Comparison of ENCODE assay signal across 21 mouse cellular contexts in the genomic region with DNA sequence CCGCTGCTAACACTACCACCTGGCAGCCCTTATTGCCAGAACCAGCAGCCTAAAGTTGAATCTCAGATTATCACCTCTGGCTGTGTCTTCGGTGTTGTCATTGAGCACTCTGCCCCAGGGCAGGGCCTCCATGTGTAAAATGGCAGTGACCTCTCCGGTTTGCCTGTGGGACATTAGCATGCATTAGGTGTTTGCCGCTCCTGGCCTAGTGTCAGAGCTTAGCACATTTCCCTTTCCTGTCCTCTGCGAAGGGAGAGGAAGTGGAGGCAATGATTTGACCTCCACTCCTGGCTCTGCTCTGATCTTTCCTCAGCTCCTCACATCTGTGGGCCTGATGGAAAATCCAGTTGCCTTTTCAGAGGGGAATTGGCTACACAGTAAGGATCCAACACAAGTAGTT. TPM values are rescaled to one million over a fixed set of nuclear protein-coding genes. Genes with fewer than 3 reads are reported as not detected.
DNase-seq lines count a peak whose midpoint lies in the region; ATAC-seq and TF ChIP-seq lines count a peak whose summit lies in the region.
"Had no signal": no experiment of that assay in that cellular context is flagged by ENCODE, and none has a peak within 500 bp of the region (broad histone marks: within the 10 kb centered on the region; RNA-seq: fewer than 3 reads in every experiment).

No protein-coding gene starts in this region.

- no peaks in the 10 kb centered on the region; the same call in 1 of the 2 replicates for H3K79me2 ChIP-seq in heart, adult 2 months (replicated peaks; ENCODE audit: control insufficient read depth, insufficient read depth, low read length)

- TF ChIP-seq CTCF in heart, adult 2 months (IDR thresholded peaks at IDR 0.05) = no peak

- H3K9me3 ChIP-seq in heart, embryonic 10.5 days = no peaks in the 10 kb centered on the region
- no peaks in the 10 kb centered on the region for H3K9me3 ChIP-seq in intestine, embryonic 15.5 days
- no peaks in the 10 kb centered on the region for H3K9me3 ChIP-seq in intestine, embryonic 16.5 days (ENCODE audit: control insufficient read depth, low read length)
- no peaks in the 10 kb centered on the region for H3K9me3 ChIP-seq in ES-E14 (ENCODE audit: control insufficient read depth, insufficient read depth, low read depth, low read length)
- no peaks in the 10 kb centered on the region for H3K9me3 ChIP-seq in limb, embryonic 10.5 days (replicated peaks)
- H3K9me3 ChIP-seq: forebrain, embryonic 12.5 days; limb, embryonic 13.5 days; midbrain, embryonic 10.5 days; neural tube, embryonic 15.5 days had no signal

- TF ChIP-seq POLR2A in heart, adult 2 months (IDR thresholded peaks at IDR 0.05; ENCODE audit: insufficient read depth, low read depth, low read length) = 0 out of 2 replicates have a peak, but pooled peaks have one; percentile 28

- 42% methylated on average over 5 of the region's 5 CpGs for WGBS in heart, adult 2 months
- 65% methylated on average over 5 of the region's 5 CpGs for WGBS in heart, embryonic 10.5 days
- WGBS in intestine, embryonic 15.5 days = 68% methylated on average over 5 of the region's 5 CpGs
- 78% methylated on average over 5 of the region's 5 CpGs for WGBS in intestine, embryonic 16.5 days
- WGBS in limb, embryonic 10.5 days = 59% methylated on average over 5 of the region's 5 CpGs

- peak; percentile 52 to 62 for DNase-seq in heart, adult 2 months
- no peak for DNase-seq in heart, embryonic 10.5 days (ENCODE audit: low spot score)
- DNase-seq in ES-E14 (ENCODE audit: low read depth, low spot score) = no peak
- no peak for DNase-seq in limb, embryonic 10.5 days (ENCODE audit: low spot score)
- DNase-seq in left cerebral cortex, postnatal 25 days (ENCODE audit: low spot score in 2 of 2) = no peak
- no peak for DNase-seq in layer of hippocampus, postnatal 14 days (ENCODE audit: low spot score in 2 of 2)
- DNase-seq: adrenal gland, postnatal 36 days; cerebellum, adult 11-12 months; kidney, postnatal 14 days; layer of hippocampus, postnatal 36 days; lung, postnatal 14 days; retina, postnatal 1 day had no signal

- peaks cover 56% of the 10 kb centered on the region for H3K4me1 ChIP-seq in heart, adult 2 months (ENCODE audit: control insufficient read depth, insufficient read depth, low read length)
- H3K4me1 ChIP-seq in heart, embryonic 10.5 days = peaks cover 78% of the 10 kb centered on the region
- H3K4me1 ChIP-seq in intestine, embryonic 15.5 days (replicated peaks) = peaks cover 62% of the 10 kb centered on the region
- peaks cover 61% of the 10 kb centered on the region for H3K4me1 ChIP-seq in intestine, embryonic 16.5 days (ENCODE audit: control insufficient read depth, insufficient read depth, low read length)
- peaks cover 14 to 42% of the 10 kb centered on the region in 2 experiments for H3K4me1 ChIP-seq in ES-E14 (ENCODE audit: control insufficient read depth in 2 of 2, insufficient read depth in 2 of 2, low read length in 2 of 2, poor library complexity in 1 of 2)
- peaks cover 62% of the 10 kb centered on the region for H3K4me1 ChIP-seq in limb, embryonic 10.5 days

- no peak overlapping the region for H3K4me3 ChIP-seq in heart, adult 2 months
- no peak overlapping the region for H3K4me3 ChIP-seq in heart, embryonic 10.5 days
- H3K4me3 ChIP-seq in intestine, embryonic 15.5 days (replicated peaks) = no peak overlapping the region
- H3K4me3 ChIP-seq in intestine, embryonic 16.5 days (ENCODE audit: low read length) = no peak overlapping the region
- no peak overlapping the region for H3K4me3 ChIP-seq in ES-E14 (ENCODE audit: insufficient read depth in 1 of 2, low read depth in 1 of 2, low read length in 2 of 2, poor library complexity in 1 of 2, severe bottlenecking in 1 of 2)
- no peak overlapping the region for H3K4me3 ChIP-seq in limb, embryonic 10.5 days
- H3K4me3 ChIP-seq: forebrain, embryonic 12.5 days; limb, embryonic 13.5 days; midbrain, embryonic 10.5 days; neural tube, embryonic 15.5 days had no signal

- no peak overlapping the region; the same call in 1 of the 2 replicates for H3K9ac ChIP-seq in heart, adult 2 months (ENCODE audit: low read depth, low read length)
- H3K9ac ChIP-seq in intestine, embryonic 15.5 days = no peak overlapping the region
- H3K9ac ChIP-seq in intestine, embryonic 16.5 days (ENCODE audit: low read depth, low read length) = no peak overlapping the region
- no peak overlapping the region for H3K9ac ChIP-seq in ES-E14 (ENCODE audit: insufficient read depth, low read depth, low read length, poor library complexity, severe bottlenecking)
- H3K9ac ChIP-seq: forebrain, embryonic 12.5 days; limb, embryonic 13.5 days; neural tube, embryonic 15.5 days had no signal

- H3K4me2 ChIP-seq in intestine, embryonic 15.5 days (replicated peaks) = no peak overlapping the region
- H3K4me2 ChIP-seq in intestine, embryonic 16.5 days (ENCODE audit: low read depth, low read length) = no peak overlapping the region
- H3K4me2 ChIP-seq: forebrain, embryonic 12.5 days; limb, embryonic 13.5 days; neural tube, embryonic 15.5 days had no signal

- H3K27me3 ChIP-seq in heart, adult 2 months (ENCODE audit: control insufficient read depth, insufficient read depth, low read length) = no peaks in the 10 kb centered on the region
- H3K27me3 ChIP-seq in heart, embryonic 10.5 days (ENCODE audit: insufficient read depth, poor library complexity, severe bottlenecking) = no peaks in the 10 kb centered on the region
- no peaks in the 10 kb centered on the region for H3K27me3 ChIP-seq in intestine, embryonic 15.5 days (replicated peaks)
- H3K27me3 ChIP-seq in intestine, embryonic 16.5 days (replicated peaks; ENCODE audit: control insufficient read depth, insufficient read depth, low read length) = no peaks in the 10 kb centered on the region
- no peaks in the 10 kb centered on the region for H3K27me3 ChIP-seq in limb, embryonic 10.5 days (ENCODE audit: low read depth, poor library complexity, severe bottlenecking)
- H3K27me3 ChIP-seq: forebrain, embryonic 12.5 days; limb, embryonic 13.5 days; neural tube, embryonic 15.5 days had no signal

- peak; percentile 78 for TF ChIP-seq EP300 in heart, adult 2 months (IDR thresholded peaks at IDR 0.05; ENCODE audit: insufficient read depth, low read depth, low read length)

- peak overlapping the region; percentile 71 for H3K27ac ChIP-seq in heart, adult 2 months
- no peak overlapping the region; the same call in 1 of the 2 replicates for H3K27ac ChIP-seq in heart, embryonic 10.5 days
- 0 out of 2 replicates have a peak overlapping the region, but pooled peaks have one; percentile 0 for H3K27ac ChIP-seq in intestine, embryonic 15.5 days
- no peak overlapping the region; the same call in 1 of the 2 replicates for H3K27ac ChIP-seq in intestine, embryonic 16.5 days (ENCODE audit: low read length)
- 0 out of 2 replicates have a peak overlapping the region, but pooled peaks have one; percentile 2 for H3K27ac ChIP-seq in ES-E14 (ENCODE audit: insufficient read depth, low read depth, low read length, poor library complexity, severe bottlenecking)
- peak overlapping the region; percentile 94; the same call in 1 of the 2 replicates for H3K27ac ChIP-seq in limb, embryonic 10.5 days
- H3K27ac ChIP-seq: limb, embryonic 13.5 days had no signal

- intact Hi-C loops in heart, adult 2 months (cut with DNase I) = loop anchor here (2.0 kb wide), 1 partner anchor 13 kb away; no protein-coding TSS in a partner anchor
- intact Hi-C loops in left cerebral cortex, postnatal 25 days (cut with DNase I) = no loop called here

- no peak for ATAC-seq in intestine, embryonic 15.5 days
- no peak for ATAC-seq in intestine, embryonic 16.5 days

- H3K36me3 ChIP-seq in heart, adult 2 months (ENCODE audit: control insufficient read depth, insufficient read depth, low read length) = peaks cover 34% of the 10 kb centered on the region
- H3K36me3 ChIP-seq in heart, embryonic 10.5 days = peaks cover 58% of the 10 kb centered on the region
- H3K36me3 ChIP-seq in intestine, embryonic 15.5 days = peaks cover 30% of the 10 kb centered on the region
- peaks cover 6% of the 10 kb centered on the region; the same call in 1 of the 2 replicates for H3K36me3 ChIP-seq in intestine, embryonic 16.5 days (ENCODE audit: control insufficient read depth, insufficient read depth, low read length)
- H3K36me3 ChIP-seq in ES-E14 (ENCODE audit: control insufficient read depth, insufficient read depth, low read length, poor library complexity, severe bottlenecking) = peaks cover 53% of the 10 kb centered on the region
- H3K36me3 ChIP-seq in limb, embryonic 10.5 days = peaks cover 87% of the 10 kb centered on the region

- in situ Hi-C loops in ES-E14 (cut with MboI; ENCODE audit: low sequenced_read_pairs in 2 of 2, unreplicated experiment in 2 of 2) = no loop called here

RNA-seq across cellular contexts. Expression of gene B230217C12Rik, which starts 20.7 kb away (rescaled TPM):
- total RNA-seq in heart, adult 2 months (2021) = 1 to 10 TPM in 1 of 2 experiments, under 1 TPM in 1; 0.64 to 1.6 TPM
- 2.3 and 2.7 TPM in 2 replicates for polyA plus RNA-seq in heart, adult 2 months (2012; rRNA removed)
- polyA plus RNA-seq in heart, embryonic 10.5 days (2016; fragmentation: Nextera tagmentation; extraction: Ambion mirVana) = 9.2 and 9.6 TPM in 2 replicates
- polyA plus RNA-seq in intestine, embryonic 15.5 days (2015; fragmentation: Nextera tagmentation; extraction: Ambion mirVana) = 5.2 and 5.3 TPM in 2 replicates
- 4.1 TPM in 2 replicates for polyA plus RNA-seq in intestine, embryonic 16.5 days (2015; fragmentation: Nextera tagmentation; extraction: Ambion mirVana)
- total RNA-seq in ES-E14 (2012; rRNA removed) = 3.0 and 4.1 TPM in 2 replicates
- polyA plus RNA-seq in limb, embryonic 10.5 days (2016; fragmentation: Nextera tagmentation; extraction: Ambion mirVana) = 10.9 and 14.0 TPM in 2 replicates
- total RNA-seq in left cerebral cortex, postnatal 25 days (2021) = 10 to 100 TPM; 75.4 to 75.9 TPM
- total RNA-seq in layer of hippocampus, postnatal 14 days (2021) = 10 to 100 TPM; 44.2 to 49.6 TPM

RNA-seq across cellular contexts. Expression of gene Lasp1, which starts 21.1 kb away (rescaled TPM):
- 10 to 100 TPM; 28.2 to 31.6 TPM for total RNA-seq in heart, adult 2 months (2021)
- polyA plus RNA-seq in heart, adult 2 months (2012; rRNA removed) = 31.1 and 38.5 TPM in 2 replicates
- 50.8 and 65.1 TPM in 2 replicates for polyA plus RNA-seq in heart, embryonic 10.5 days (2016; fragmentation: Nextera tagmentation; extraction: Ambion mirVana)
- polyA plus RNA-seq in intestine, embryonic 15.5 days (2015; fragmentation: Nextera tagmentation; extraction: Ambion mirVana) = 123 and 126 TPM in 2 replicates
- polyA plus RNA-seq in intestine, embryonic 16.5 days (2015; fragmentation: Nextera tagmentation; extraction: Ambion mirVana) = 141 and 148 TPM in 2 replicates
- total RNA-seq in ES-E14 (2012; rRNA removed) = 108 and 147 TPM in 2 replicates
- 90.0 and 110 TPM in 2 replicates for polyA plus RNA-seq in limb, embryonic 10.5 days (2016; fragmentation: Nextera tagmentation; extraction: Ambion mirVana)
- 100 to 1,000 TPM; 192 to 202 TPM for total RNA-seq in left cerebral cortex, postnatal 25 days (2021)
- total RNA-seq in layer of hippocampus, postnatal 14 days (2021) = 100 to 1,000 TPM; 114 to 123 TPM

RNA-seq across cellular contexts. Expression of gene Rpl23, which starts 37.7 kb away (rescaled TPM):
- 100 to 1,000 TPM; 509 to 574 TPM for total RNA-seq in heart, adult 2 months (2021)
- 103 and 140 TPM in 2 replicates for polyA plus RNA-seq in heart, adult 2 months (2012; rRNA removed)
- polyA plus RNA-seq in heart, embryonic 10.5 days (2016; fragmentation: Nextera tagmentation; extraction: Ambion mirVana) = 387 and 414 TPM in 2 replicates
- polyA plus RNA-seq in intestine, embryonic 15.5 days (2015; fragmentation: Nextera tagmentation; extraction: Ambion mirVana) = 530 and 606 TPM in 2 replicates
- polyA plus RNA-seq in intestine, embryonic 16.5 days (2015; fragmentation: Nextera tagmentation; extraction: Ambion mirVana) = 466 and 491 TPM in 2 replicates
- 1,213 and 1,430 TPM in 2 replicates for total RNA-seq in ES-E14 (2012; rRNA removed)
- polyA plus RNA-seq in limb, embryonic 10.5 days (2016; fragmentation: Nextera tagmentation; extraction: Ambion mirVana) = 449 and 506 TPM in 2 replicates
- total RNA-seq in left cerebral cortex, postnatal 25 days (2021) = 100 to 1,000 TPM; 340 to 351 TPM
- 100 to 1,000 TPM; 372 to 419 TPM for total RNA-seq in layer of hippocampus, postnatal 14 days (2021)

RNA-seq across cellular contexts. Expression of gene 1700001P01Rik, which starts 44.2 kb away (rescaled TPM):
- total RNA-seq in heart, adult 2 months (2021) = not detected
- polyA plus RNA-seq in heart, adult 2 months (2012; rRNA removed) = 0.20 TPM in 1 of 2 replicates, not detected in the other
- 0.30 TPM in 1 of 2 replicates, not detected in the other for polyA plus RNA-seq in heart, embryonic 10.5 days (2016; fragmentation: Nextera tagmentation; extraction: Ambion mirVana)
- 0.24 TPM in 1 of 2 replicates, not detected in the other for polyA plus RNA-seq in intestine, embryonic 15.5 days (2015; fragmentation: Nextera tagmentation; extraction: Ambion mirVana)
- not detected in 2 replicates for polyA plus RNA-seq in intestine, embryonic 16.5 days (2015; fragmentation: Nextera tagmentation; extraction: Ambion mirVana)
- 2.3 TPM in 2 replicates for total RNA-seq in ES-E14 (2012; rRNA removed)
- 0.43 and 0.74 TPM in 2 replicates for polyA plus RNA-seq in limb, embryonic 10.5 days (2016; fragmentation: Nextera tagmentation; extraction: Ambion mirVana)
- total RNA-seq in left cerebral cortex, postnatal 25 days (2021) = under 1 TPM; 0.62 to 0.78 TPM
- total RNA-seq in layer of hippocampus, postnatal 14 days (2021) = 1 to 10 TPM in 1 of 2 experiments, under 1 TPM in 1; 0.58 to 2.0 TPM
- total RNA-seq: adrenal gland, postnatal 36 days; common myeloid progenitor, adult 5-6 weeks; hematopoietic stem cell, adult 5-6 weeks had no signal
- polyA plus RNA-seq: embryonic facial prominence, embryonic 14.5 days had no signal

RNA-seq across cellular contexts. Expression of gene Cwc25, which starts 53.6 kb away (rescaled TPM):
- 1 to 10 TPM; 7.6 to 7.9 TPM for total RNA-seq in heart, adult 2 months (2021)
- 6.0 and 8.7 TPM in 2 replicates for polyA plus RNA-seq in heart, adult 2 months (2012; rRNA removed)
- 11.6 and 17.0 TPM in 2 replicates for polyA plus RNA-seq in heart, embryonic 10.5 days (2016; fragmentation: Nextera tagmentation; extraction: Ambion mirVana)
- polyA plus RNA-seq in intestine, embryonic 15.5 days (2015; fragmentation: Nextera tagmentation; extraction: Ambion mirVana) = 13.3 and 13.4 TPM in 2 replicates
- 11.1 and 11.9 TPM in 2 replicates for polyA plus RNA-seq in intestine, embryonic 16.5 days (2015; fragmentation: Nextera tagmentation; extraction: Ambion mirVana)
- 14.0 and 18.5 TPM in 2 replicates for total RNA-seq in ES-E14 (2012; rRNA removed)
- polyA plus RNA-seq in limb, embryonic 10.5 days (2016; fragmentation: Nextera tagmentation; extraction: Ambion mirVana) = 17.8 and 21.6 TPM in 2 replicates
- 10 to 100 TPM; 18.7 to 20.2 TPM for total RNA-seq in left cerebral cortex, postnatal 25 days (2021)
- total RNA-seq in layer of hippocampus, postnatal 14 days (2021) = 10 to 100 TPM; 21.3 to 21.4 TPM

Comparison
In these comparisons a context has a peak if more than half of its experiments do, and no peak if none do; other contexts are left out.
1. DNase-seq: peak in heart, adult 2 months (2 of 2); none in heart, embryonic 10.5 days (single experiment), ES-E14 (single experiment), limb, embryonic 10.5 days (single experiment), left cerebral cortex, postnatal 25 days (0 of 2) and layer of hippocampus, postnatal 14 days (0 of 2).
2. H3K27ac ChIP-seq: peak in heart, adult 2 months (single experiment), intestine, embryonic 15.5 days (single experiment), ES-E14 (single experiment) and limb, embryonic 10.5 days (single experiment); none in heart, embryonic 10.5 days (single experiment) and intestine, embryonic 16.5 days (single experiment).